Mouse (Mus musculus): ENCODE data around the gene Etl4.

DNA sequence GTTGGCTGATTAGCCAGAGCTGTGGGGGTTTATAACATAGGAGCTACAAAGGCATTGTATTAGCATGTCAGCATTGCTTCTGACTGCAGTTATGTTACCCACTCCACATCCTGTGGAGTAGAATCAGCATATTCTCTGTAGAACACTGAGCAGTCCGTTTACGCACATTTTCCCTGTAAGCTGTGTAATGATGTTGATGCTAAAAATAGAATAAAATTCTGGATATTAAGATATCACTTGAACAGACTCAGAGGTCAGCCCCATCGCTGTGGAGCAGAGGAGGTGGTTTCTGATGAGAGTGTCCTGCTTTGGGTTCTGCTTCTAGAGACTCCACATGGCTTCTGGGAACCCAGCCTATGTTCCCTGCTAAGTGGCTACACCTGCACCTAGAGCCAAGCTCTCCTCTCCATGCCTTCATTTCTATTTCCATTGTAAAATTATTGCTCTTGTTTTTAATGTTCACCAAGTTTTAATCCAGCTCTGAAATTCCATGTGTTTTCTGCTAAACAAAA is 299.2 kb downstream of the Etl4 start:
- no peak for TF ChIP-seq CTCF (IDR thresholded peaks at IDR 0.05; ENCODE audit: low read depth)
- TF ChIP-seq EP300 (IDR thresholded peaks at IDR 0.05; ENCODE audit: low read depth), result no peak

All from liver, postnatal 0 days (tissue).